Mouse (Mus musculus): ENCODE measurements around the gene Vegfd. TPM values are rescaled to one million over a fixed set of nuclear protein-coding genes. Genes with fewer than 3 reads are reported as not detected.

The Vegfd gene
- total RNA-seq, 4 experiments from 2014 or later = 36.0 to 54.5 (median 44.3) TPM

DNA sequence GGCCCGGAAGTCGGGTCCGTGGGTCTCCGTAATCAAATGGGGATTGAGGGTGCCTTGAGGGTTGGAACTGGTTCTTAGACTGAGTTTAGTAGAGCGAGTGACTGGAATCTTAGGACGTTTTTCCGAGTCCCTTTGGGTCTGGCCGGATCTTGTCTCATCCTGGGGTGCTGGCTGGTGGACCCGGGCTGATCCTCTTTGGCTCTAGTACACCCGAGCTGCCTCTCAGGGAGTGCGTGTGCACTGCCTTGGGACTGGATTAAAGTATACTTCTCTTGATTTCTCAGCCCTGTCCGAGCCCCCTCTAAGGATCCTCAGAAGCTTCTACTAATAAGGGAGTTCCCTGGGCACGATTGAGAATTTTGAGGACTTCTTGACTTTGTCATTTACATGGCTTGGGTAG is 46.8 kb downstream of the Vegfd start:
- no peak for DNase-seq

DNA sequence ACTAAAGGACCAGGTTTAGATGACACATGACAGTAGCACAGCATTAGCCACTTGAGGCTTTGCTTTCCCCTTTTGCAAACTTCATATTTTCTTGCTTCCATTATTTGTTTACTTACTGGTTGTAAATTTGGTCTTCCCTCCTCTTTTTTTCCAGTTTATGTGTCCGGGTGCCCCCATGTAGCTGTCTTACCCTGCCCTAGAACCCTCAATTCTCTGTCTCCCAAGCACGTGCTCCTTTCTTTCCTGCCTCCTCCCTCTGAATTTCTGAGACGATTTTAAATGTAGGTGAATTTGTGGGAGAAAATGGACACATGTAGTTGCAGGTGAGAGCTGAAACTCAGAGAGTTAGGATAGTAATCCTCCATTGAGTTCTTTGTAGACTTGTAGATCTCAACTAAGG is 47.3 kb downstream of the Vegfd start:
- DNase-seq = no peak

DNA sequence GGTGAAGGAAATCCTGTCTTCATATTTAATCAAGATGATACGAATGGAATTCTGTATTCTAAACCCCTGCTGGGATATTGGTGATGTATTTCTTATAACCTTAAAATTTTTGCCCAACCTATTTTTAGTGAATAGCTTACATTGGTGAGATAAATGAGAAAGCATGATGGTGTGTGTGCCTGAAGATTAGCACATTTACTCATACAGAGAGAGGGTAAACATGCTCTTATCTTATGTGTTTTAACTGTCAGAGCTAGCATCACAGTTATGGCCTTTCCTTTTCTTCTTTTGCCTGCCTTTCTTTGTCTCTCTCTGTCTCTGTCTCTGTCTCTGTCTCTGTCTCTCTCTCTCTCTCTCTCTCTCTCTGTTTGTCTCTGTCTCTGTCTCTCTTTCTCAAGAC is 51.6 kb downstream of the Vegfd start:
- DNase-seq = no peak

DNA sequence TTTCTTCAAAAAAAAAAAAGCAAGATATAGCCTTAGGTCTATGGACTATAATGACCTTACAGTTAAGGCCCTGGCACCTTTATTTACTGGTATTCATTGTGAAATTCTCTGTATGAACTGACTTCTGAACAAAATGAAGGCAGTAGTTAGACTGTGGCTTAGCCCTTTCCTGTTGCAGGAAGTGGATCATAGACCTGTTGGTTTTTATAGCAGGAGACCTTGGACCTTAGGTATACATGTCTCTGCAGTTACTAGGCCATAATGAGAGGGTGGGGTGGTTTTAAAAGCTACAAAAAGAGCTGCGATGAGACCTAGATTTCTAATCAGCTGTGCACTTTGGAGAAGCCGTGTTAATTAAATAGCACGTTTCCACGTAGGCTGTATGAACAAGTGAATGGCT is 54.1 kb downstream of the Vegfd start:
- no peak for DNase-seq

DNA sequence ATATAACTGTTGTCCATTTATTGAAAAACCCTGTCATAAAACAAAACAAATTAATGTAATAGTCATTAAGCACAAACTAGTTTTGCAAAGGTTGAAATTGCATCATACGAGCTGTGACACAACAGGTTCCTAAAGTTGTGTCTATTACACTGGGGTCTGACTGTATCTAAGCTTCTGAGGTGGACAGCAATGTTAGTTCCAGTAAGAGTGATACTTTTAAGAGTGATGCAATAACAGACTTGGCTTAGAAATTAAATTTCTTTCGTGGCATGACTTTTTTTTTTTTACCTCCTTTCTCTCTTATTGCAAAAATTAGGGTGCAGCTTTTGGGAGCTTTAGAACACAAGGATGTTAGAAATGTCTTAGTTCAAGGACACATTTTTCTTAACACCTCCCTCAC is 55.0 kb downstream of the Vegfd start:
- no peak for DNase-seq

DNA sequence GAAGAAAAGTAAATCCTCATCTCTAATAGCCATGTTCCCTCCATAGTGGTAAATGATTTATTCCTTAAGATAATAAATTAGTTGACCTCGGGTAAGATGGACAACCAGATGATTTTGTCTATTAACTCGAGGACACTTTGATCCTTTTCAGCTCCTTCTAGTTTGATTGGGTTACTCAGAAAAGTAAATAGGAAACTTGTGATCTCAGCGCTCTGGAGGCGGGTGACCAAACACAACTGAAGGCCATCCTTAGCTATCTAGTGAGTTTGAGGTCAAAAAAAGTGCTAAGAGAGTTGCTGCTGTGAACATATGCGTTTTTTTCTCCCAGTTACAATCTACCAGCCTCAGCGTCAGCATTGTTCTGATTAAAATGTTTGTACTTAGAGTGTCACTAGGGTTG is 57.4 kb downstream of the Vegfd start:
- DNase-seq = no peak

DNA sequence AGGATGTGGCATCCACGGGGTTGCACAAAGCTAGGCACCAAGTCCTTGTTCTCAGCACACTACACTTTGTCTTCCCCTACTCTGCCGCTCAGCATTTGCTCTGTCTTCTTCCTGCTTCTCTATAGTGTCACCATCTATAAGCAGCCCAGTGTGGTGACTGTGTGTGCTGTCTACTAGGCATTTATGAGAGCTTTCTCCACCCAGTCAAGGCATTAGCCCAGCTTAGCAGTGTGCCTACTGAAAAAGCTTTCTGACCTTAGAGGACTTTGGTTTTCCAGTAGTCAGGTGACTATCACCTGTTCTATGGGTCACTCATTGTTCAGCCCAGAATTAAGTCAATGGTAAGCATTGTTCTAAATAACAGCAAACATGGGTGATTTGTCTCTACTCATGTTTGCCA is 58.0 kb downstream of the Vegfd start:
- no peak for DNase-seq

DNA sequence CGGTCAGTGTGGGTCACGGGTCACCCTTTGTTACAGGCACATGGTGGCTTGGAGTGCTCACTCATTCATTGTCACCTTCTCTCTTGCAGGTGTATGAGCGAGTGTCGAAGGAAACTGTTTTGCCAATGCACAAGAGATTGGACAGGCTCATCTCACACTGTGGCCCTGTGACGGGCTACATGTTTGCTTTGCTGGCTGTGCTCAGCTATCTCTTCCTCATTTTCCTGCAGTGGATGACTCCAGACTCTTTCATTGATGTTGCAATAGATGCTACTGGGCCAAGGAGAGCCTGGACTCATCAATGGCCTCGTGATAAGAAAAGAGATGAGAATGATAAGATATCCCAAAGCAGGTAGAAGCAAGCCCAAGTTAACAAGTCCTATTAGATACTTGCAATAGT is 58.4 kb downstream of the Vegfd start:
- no peak for DNase-seq

DNA sequence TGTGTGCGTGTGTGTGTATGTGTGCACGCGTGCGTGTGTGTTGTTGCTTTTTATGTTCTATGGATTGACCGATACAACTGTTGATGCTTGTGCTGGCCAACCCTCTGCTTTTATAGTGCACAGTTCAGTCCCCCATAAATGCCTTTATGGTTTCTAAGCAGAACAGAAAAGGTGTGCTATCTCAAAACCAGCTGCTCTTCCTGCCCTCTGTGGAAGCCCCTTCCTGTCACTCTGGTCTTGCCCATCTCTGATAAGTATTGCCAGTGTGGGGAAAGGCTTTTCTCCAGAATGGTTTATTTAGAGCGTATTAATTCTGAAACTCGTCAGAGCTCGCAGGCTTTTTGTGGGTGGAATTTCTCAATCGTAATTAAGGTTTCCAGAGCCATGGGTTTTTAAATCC is 59.5 kb downstream of the Vegfd start:
- DNase-seq = no peak

DNA sequence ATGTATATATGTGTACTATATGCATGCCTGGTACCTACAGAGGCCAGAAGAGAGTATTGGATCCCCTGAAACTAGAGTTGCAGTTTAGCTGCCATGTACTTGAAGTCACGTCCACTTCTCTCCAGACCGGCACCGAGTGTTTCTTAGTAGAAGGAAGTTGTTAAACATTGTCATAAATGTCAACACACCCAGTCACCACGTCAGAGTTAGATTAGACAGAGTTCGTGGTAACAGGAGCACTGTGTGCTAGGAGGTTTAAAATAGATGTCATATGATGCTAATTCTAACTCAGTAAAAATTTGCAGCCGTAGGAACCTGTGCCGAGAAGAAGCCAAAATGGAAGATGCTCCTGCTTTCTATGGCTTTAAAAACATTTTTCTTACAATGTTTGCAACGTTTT is 63.5 kb downstream of the Vegfd start, which contains the start of gene Asb11:
TSS of gene Asb11 (plus strand) at position 286 of the 400 bp plus-strand sequence.
- no peak for DNase-seq

DNA sequence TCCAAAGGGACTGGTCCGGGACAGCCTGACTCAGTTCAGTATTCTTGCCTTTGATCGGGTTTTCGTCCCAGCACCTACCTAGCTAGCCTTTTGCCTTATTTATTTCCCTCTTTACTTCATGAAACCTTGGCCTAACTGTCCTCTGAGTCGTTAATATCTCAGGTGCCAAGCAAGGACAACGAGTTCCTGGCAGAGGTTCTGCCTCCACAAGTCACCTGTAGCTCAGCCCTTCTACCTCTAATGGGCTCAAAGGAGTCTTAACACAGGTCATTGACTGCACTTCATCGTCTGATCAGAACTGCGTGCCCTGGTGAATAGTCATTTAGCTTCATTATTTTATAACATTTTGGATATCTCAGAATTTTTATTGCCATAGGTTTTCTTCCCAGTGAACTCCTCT is 66.3 kb downstream of the Vegfd start:
- DNase-seq = no peak

DNA sequence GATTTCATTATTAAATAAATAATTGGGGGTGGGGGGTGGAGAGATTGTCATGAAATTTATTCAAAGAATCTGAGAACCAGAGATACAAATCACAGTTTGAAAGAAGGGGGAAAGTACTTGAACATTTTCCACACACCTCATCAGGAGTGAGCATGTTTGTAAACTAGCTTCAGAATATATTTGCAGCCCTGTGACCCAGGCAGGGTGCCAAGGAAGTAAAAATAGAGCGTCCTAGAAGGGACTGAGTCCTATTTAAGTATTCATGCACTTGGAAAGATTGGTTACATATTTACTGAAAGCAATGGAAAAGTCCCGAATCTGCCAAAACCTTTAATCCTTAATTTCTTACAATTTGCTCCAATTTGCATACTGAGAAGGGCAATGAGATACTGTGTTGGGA is 67.0 kb downstream of the Vegfd start:
- no peak for DNase-seq

DNA sequence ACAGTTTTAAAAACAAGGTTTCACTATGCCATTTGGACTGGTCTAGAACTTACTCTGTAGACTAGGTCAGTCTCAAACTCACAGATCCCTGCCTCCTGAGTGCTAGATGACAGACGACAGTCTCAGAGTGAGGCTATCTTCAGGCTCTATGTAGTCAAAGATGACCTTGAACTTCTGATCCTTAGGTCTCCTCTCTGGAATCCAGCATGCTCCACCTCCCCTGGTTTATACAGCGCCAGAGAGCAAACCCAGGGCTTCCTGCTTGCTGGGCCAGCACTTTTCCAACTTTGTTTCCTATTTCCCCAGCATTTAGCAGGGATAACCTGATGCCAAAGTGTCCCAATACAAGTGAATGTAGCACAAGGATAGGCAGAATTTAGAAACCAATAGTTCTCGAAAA is 67.5 kb downstream of the Vegfd start:
- no peak for DNase-seq

DNA sequence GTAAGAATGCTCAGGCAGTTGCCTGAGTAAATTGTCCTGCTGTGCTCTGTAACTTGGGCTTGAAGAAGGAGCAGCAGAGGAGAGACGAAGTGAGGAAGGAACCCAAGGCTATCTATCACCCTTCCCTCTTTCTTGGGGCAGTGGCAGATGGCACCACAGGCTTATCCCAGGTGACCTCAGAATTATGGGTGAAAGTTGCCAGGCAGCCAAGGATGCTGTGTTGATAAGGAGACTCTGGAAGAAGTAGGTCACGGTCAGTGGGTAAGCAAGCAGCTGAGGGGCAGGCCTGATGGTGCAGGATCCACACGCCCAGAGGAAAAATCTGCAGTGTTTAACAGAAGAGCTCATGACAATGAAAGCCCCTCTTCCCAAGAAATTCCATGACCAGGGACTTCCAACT is 68.1 kb downstream of the Vegfd start:
- DNase-seq = peak; percentile 43

DNA sequence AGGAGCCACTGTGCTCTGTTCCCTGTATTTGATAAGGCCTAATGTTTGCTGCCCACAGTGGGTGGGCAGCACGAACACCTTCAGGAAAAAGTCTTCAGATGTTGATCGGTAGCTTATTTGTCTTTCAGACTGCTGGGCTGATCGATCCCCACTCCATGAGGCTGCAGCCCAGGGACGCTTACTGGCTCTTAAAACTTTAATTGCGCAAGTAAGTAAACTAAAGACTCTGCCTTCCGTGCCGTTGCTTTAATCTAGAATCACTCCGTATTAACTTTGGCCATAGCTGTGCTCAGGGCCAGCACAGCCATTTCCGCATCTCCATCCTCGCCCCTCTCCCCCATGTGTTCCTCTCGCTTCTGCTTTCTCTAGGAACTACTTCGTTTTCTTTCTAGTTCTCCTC is 72.4 kb downstream of the Vegfd start:
- no peak for DNase-seq

DNA sequence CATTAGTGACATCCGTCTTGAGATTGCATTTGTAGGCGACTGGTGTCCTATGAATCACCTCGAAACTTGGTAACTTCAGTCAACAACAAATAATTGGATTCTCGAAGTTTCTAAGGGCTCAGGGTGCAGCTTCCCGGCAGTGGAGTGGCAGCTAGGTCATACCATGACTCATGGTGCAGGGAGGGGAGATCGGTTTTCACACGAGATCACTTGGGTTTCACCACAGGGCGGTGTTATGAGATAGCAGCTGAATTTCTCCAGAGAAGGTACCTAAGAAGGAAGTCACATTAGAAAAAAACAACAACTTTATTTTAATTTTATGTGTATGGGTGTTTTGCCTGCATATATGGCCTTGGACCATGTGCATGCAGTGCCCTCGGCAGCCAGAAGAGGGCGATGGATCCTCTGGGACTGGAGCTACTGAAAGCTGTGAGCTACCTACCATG is 73.0 kb downstream of the Vegfd start:
- DNase-seq = no peak

DNA sequence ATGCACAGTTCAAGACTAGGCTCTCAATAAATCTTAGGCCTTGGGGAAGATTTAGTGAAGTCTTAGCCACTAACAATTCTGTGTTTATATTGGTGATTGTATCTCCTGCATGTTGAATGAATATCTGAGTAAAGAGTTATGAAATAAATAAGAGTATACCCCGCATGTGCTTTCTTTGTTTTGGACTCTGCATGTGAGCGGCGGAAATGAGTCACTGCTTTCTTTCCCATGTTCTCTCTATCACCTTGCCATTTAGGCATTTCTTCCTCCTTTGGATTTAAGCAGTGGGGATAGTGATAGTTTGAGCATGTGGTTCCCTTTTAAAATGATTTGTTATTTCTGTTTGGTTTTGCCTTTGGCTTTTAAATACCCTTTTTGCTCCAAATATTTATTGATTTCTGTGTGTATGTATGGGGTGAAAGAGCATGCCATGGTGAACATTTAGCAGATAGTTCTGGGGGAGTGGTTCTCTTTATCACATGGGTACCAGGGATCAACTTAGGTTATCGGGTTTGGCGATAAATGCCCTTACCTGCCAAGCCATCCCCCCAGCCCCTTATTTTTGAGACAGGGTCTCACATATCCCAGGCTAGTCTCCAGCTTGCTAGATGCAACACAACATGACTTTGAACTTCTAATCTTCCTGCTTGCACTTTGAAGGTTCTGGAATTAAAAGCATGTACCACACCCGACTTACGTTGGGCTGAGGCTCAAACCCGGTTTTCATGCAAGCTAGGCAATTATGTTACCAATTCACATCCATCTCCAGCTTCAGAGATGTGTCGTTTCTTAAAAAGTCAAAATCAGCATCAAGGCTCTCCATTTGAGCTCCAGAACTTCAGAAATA is 73.9 kb downstream of the Vegfd start:
- DNase-seq = no peak

DNA sequence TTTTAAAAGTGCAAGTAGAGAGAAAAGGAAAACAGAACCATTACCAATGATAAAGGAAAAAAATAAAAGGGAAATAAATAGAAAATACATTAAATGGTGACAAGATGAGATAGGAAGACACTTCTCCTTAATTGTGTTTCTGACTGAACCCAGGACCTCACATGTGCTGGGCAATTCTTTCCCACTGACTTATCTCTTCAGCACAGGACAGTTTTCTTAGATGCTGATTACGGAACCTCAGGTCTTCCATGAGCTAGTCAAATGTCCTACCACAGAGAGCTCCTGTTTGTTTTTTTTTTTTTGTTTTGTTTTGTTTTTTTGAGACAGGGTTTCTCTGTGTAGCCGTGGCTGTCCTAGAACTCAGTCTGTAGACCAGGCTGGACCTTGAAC is 74.5 kb downstream of the Vegfd start:
- no peak for DNase-seq

DNA sequence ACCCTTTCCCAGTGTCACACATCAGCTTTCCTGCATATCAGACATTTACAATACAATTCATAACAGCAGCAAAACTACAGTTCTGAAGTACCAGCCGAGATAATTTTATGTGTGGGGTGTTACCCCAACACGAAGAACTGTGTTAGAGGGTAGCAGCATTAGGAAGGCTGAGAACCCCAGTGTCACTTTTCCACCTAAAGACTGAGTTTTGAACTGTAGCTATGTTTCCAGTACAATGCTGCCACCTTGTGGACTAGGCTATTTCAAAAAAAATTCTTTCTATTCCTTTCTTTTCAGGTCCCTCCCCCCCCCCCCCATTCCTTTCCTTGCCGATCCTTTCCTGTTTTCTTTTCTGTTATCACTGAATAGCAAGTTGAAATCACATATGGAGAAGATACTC is 76.0 kb downstream of the Vegfd start:
- DNase-seq = no peak

Other genes with a start within 250 kb of the Vegfd start
- 1 to 10 TPM; 2.1 to 5.4 (median 3.6) TPM for gene Ace2, start 234.0 kb upstream of the Vegfd start, total RNA-seq (2022)
- gene Bmx, start 115.2 kb upstream of the Vegfd start, total RNA-seq (2022) = under 1 TPM; 0.10 to 0.56 (median 0.36) TPM
- 10 to 100 TPM in 1 of 4 experiments, 1 to 10 TPM in 3; 4.8 to 11.3 (median 6.8) TPM for gene Pir, start 104.0 kb upstream of the Vegfd start, total RNA-seq (2022)
- gene Piga, start 46.4 kb downstream of the Vegfd start, total RNA-seq (2022) = 10 to 100 TPM in 2 of 4 experiments, 1 to 10 TPM in 2; 7.0 to 13.9 (median 9.7) TPM
- under 1 TPM; 0.29 to 0.66 (median 0.33) TPM for gene Asb11, start 63.6 kb downstream of the Vegfd start, total RNA-seq (2022)
- under 1 TPM in 1 of 4 experiments, not detected in 3; 0.27 TPM for gene Asb9, start 132.9 kb downstream of the Vegfd start, total RNA-seq (2022)

Measured in adrenal gland, adult 8-10 months (tissue).